Mouse (Mus musculus) embryo, embryonic 10.5 days (tissue): ENCODE measurements around the gene Bcas2.
"Not testable (repeated sequence)": the region's sequence is repeated elsewhere in the genome, so short reads cannot be mapped to it uniquely, and the experiment has no call there.

Experiments
- DNase-seq: peaks from one replicate; pipeline ENCODE4 v3.0.0-alpha.2; 2015; ENCODE audit warnings: low spot score

The Bcas2 gene

DNA sequence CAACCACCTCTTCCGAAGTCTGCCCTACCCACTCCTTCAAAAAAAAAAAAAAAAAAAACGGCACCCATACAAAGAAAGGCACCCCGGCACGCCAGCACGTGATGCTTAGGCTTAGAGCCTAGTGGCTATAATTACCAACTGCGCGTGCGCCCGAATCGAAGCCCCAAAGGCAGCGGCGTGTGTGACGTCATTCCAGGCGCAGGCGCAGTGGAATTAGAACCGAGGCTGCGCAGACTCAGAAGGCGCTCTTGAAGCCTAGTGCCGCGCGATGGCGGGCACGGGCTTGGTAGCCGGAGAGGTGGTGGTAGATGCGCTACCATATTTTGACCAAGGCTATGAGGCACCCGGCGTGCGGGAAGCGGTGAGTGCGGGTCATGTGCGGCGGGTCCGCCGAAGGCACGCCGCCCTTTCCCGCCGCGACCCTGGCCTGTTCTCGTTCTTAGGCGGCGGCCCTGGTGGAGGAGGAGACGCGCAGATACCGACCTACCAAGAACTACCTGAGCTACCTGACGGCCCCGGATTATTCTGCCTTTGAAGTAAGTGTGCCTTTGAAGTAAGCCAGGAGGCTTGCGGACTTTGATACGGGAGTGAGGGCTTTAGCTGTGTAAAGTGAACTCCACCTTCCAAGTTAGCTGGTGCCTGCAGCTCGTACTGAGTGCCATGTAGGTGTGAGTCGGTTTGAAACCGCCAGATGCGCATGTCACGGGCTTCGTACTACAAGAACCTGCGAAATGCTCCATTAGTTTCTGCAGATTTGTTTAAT, at the start of gene Bcas2:
TSS of gene Bcas2 (plus strand) at position 151 of the 763 bp plus-strand sequence.
- peak; percentile 99 for DNase-seq

DNA sequence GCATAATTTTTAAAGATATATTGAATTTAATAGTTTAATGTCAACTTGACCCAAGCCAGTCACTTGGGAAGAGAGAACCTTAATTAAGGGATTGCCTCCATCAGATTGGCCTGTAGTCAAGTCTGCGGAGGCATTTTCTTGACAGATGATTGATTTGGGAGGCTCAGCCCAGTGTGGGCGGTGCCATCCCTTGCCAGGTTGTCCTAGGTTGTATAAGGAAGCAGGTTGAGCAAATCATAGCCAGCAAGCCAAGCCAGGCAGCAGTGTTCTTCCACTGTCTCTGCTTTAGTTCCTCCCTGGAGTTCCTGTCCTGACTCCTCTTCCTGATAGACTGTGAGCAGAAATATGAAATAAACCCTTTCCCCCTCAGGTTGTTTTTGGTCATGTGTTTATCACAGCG, 47.8 kb upstream of the Bcas2 start:
- no peak for DNase-seq

DNA sequence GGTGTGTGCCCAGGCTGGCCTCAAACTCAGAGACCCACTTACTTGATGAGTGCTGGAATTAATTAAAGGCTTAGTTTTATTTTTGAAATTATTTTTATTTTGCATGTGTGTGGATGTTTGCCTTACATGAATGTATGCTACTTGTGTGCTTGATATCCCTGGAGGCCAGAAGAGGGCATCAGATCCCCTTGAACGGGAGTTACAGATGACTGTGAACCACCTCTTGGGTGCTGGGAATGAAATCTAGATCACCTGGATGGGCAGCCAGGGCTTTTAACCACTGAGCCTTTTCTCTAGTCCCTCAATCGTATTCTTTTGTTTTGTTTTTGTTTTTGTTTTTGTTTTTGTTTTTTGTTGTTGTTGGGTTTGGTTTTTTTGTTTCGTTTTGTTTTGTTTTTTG, 45.3 kb upstream of the Bcas2 start:
- no peak for DNase-seq

DNA sequence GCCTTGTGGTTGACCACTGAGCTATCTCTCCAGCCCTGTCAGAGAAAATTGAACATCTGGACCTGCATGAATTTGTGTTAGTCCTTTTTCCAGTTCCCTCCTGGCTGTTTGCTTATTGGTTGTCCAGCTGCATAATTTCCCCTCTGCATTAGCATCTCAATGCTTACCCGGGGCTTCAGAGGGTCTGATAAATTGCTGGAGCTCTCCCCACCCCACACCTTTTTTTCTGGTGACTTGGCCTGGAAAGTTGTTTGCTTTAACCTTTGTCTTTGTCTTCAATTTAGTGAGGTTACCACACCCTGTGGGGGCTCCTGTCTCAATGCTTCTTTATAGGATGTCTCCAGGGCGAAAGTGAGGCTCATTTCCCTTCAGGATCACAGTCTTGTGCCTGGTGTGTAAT, 44.3 kb upstream of the Bcas2 start:
- peak; percentile 54 for DNase-seq

GRCm38 (mm10) chr3:103127721-103128120, 43.7 kb upstream of the Bcas2 start:
- no peak for DNase-seq

- DNase-seq, result no peak
Observed at GRCm38 (mm10) chr3:103128251-103128650, 43.2 kb upstream of the Bcas2 start.

- peak; percentile 6 for DNase-seq
Observed at GRCm38 (mm10) chr3:103129367-103130159, 41.9 kb upstream of the Bcas2 start.

DNA sequence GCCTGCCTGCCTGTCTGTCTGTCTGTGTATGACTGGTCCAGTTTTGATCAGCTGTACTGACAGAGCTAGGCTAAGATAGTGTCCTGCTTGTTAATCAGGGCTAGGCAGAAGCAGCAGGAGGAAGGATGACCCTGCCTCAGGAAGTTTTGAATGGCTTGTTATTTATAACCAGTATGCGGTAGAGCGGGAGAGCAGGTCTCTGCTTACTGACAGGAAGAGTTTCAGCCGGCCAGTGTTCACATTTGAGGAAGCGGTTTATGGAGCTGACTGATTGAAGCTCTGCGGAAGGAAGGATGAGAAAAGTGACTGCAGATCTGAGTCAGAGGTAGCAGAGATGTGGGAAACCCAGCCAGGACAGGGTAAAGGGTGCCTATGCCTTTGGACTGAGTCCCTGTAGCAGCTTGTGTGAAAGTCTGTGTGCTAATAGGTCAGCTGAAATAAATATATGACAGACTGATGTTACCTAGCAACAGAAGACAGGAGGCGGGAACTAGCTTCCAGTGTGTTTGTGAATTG, 41.2 kb upstream of the Bcas2 start:
- DNase-seq, result peak; percentile 46

DNA sequence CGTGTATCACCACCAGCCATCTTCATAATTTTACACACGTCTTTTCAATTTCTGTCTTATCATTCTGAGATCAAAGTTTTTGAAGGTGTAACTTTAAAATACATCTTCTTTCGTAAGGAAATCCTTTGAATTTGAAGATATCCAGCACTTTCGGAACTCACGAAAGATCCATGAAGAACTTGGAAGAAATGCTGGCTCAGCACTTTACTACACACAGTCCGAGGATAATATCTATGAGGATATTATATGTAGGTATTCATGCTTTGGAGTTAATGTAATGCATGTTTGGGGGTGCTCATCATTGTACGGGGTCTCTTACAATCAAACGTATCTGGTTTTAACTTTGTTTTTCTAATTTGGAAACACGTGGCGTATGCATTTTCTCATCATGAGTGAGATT, 38.4 kb upstream of the Bcas2 start:
- DNase-seq, result no peak

GRCm38 (mm10) chr3:103136414-103137077, 34.9 kb upstream of the Bcas2 start:
- DNase-seq, result no peak

DNA sequence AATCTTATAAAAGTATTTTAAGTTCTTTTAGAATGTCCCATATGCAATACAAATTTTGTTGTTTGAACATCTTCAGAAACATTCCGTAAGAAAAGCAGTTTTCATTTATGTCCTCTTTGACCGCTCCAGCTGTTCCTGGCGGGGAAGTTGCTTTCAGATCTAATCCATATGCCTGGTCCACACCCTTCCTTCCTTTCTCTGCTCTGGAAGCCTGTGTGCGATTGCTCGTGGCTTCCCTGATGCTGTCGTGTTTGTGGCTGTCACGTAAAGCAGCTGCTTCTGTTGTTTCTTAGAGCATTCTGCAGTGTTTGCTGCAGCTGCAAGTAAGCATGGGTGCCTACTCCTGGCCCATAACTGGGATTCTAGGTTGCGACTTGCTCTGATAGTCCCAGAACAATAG, 32.4 kb upstream of the Bcas2 start:
- peak; percentile 8 for DNase-seq

- DNase-seq, result not testable (repeated sequence)
Observed at GRCm38 (mm10) chr3:103140095-103140838, 31.2 kb upstream of the Bcas2 start.

GRCm38 (mm10) chr3:103141287-103141686, 30.2 kb upstream of the Bcas2 start:
- no peak for DNase-seq

- no peak for DNase-seq
Observed at GRCm38 (mm10) chr3:103142366-103142765, 29.1 kb upstream of the Bcas2 start.

- no peak for DNase-seq
Observed at GRCm38 (mm10) chr3:103145336-103145735, 26.1 kb upstream of the Bcas2 start.

GRCm38 (mm10) chr3:103145791-103146190, 25.7 kb upstream of the Bcas2 start:
- no peak for DNase-seq

DNA sequence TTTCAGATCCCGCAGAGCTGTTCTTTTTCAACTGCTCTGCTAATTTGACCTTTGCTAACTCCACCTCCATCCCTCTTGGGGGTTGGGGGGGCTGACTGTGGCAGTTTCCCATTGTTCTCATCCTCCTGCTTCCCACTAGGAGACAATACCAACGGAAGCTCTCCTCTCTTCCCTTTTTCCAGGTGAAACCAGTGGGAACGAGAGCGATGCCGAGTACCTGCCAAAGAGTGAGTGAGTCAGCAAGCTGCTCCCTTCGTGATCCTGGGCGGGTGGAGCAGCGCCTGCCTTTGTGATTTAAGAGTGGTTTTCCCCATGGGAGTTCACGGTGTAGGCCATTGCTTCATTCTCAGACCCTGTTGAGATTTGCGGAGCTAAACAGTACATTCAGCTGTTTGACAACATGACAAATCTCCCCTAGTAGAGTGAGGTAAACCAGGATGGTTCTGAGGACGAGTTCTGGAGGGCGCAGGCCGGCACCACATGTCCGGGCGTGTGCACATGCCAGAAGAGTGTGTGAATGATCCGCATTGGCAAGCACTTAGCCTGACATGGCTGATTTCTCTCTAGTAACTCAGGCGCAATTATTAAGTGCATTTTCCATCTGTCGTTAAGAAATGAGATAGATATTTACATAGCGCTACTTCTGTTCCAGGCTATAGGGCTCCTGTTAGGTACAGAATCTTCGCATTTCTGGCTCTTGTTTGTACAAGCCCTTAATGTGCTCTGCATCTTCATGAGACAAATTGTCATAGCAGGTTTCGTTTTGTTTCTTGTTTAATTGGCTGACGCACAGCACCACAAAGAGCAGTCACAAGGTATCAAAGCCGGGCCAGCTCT, 24.9 kb upstream of the Bcas2 start:
- no peak for DNase-seq

- DNase-seq, result no peak
Observed at GRCm38 (mm10) chr3:103147775-103148174, 23.7 kb upstream of the Bcas2 start.

DNA sequence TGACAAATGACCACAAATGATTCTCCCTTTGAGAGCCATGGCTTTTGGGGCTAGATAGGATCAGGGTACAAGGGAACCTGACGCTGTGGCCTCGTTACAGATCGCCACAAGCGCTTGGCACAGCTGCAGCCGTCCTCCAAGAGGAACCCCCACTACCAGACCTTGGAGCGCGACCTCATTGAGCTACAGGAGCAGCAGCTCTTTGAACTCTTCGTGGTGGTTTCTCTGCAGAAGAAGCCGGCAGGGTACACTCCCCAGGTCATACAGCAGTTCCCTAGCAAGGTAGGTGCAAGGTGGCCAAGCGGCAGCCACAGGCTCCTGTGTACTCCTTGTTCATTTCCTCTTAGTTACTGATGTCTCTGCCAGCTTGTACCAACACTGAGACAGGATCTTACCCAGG, 22.5 kb upstream of the Bcas2 start:
- no peak for DNase-seq

DNA sequence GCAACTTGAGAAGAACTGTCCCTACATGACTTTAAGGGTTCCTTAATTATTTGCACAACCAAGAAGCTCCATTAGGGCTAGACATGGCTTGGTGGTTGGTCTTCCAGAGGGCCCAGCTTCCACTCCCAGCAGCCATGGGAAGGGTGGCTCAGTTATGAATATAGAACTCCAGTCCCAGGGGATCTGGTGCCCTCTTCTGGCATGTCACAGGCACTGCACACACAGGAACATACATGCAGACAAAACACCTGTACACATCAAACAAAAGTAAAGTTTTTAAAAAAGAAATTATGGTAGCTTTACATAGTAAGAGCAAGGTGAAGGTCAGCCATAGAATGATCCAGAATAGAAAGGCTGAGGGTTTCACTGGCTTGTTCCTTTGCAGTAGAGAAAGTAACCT, 17.7 kb upstream of the Bcas2 start:
- DNase-seq, result no peak
